Mouse (Mus musculus): ENCODE measurements around the gene Cd300lg.
A peak's percentile ranks its signal among the peaks of the same experiment; 100 is the strongest.

Cd300lg gene

DNA sequence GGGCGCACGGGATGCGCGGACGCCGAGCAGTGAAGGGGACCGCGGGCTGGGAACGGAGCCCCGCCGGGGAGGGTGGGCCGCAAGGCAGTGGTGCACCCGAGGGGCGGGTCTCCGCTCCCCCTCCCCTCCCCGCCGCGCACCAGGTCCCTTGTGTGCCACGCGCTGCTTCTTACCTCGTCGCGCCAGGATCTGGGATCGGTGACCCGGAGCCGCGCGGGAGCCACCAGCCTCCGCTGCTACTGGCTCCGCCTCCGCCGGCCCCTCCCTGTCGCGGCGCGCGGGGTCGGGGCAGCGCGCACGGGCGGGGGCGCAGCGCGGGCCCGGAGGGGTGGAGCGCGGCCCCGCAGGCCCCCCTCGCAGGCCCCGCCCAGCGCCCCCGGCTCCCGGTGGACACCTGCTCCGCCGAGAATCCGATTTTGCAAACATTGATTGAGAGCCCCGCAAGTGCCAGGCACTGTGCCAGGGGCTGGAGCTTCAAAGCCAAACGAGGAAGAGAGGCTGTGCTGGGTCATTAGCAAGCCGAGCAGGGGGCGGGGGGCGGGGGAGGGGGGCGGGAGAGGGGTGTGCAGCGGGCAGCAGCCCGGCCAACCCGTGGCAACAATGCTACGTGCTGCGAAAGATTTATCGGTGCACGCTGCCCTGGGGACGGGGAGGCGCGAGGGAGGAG is 14.5 kb upstream of the Cd300lg start:
- DNase-seq, result peak; percentile 86

DNA sequence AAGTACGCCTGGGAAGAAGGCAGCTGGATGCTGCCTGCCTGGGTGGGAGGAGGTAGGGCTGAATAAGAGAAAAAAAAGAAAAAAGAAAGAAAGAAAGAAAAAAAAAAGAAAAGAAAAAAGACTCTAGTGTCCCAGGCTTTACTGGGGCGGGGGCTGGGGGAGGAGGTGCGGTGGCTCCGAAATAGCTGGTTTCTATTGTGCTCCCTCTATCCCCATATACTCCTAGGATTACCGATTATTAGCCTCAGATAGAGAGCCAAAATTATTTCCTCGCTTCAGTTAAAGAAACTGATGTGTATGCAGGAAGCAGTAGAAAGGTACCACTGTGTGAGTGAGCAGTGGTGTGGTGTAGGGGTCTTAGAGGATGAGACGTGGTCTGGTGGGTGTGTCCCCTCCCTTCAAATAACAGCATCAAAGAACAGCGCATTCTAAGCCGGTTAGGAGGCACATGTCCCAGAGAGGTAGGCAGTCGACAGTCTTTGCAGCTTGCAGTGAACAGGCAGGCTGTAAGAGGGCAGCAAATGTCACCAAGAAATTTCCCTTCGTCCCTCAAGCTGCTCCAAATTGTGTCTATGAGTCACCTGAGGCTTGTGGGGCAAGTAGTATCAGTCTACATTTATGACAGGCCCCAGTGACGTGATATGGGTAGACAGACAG is 13.8 kb upstream of the Cd300lg start:
- DNase-seq, result no peak

DNA sequence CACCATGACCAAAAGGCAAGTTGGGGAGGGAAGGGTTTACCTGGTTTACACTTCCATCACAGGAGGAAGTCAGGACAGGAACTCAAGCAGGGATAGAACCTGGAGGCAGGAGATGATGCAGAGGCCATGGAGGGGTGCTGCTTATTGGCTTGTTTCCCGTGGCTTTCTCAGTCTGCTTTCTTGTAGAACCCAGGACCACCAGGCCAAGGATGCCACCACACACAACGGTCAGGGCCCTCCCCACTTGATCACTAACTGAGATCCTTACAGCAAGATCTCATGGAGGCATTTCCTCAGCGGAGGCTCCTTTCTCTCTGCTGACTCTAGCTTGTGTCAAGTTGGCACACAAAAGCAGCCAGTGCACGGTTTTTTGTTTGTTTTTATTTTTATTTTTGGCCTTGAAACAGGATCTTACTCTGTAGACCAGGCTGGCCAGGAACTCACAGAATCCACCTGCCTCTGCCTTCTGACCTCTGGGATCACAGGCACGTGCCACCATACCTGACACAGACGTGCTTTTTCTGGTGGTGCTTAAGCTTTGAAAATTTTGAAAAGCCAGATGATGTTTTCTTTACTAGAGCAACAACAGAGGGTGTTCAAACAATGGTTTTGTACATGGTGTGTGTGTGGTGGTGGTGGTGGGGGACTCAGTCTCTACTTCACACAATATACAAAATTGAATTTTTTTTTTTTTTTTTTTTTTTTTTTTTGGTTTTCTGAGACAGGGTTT is 13.1 kb upstream of the Cd300lg start, which contains the start of gene Mpp3:
Gene Mpp3, minus strand, starts transcription at position 375 of the 730 bp plus-strand sequence.
- no peak for DNase-seq

DNA sequence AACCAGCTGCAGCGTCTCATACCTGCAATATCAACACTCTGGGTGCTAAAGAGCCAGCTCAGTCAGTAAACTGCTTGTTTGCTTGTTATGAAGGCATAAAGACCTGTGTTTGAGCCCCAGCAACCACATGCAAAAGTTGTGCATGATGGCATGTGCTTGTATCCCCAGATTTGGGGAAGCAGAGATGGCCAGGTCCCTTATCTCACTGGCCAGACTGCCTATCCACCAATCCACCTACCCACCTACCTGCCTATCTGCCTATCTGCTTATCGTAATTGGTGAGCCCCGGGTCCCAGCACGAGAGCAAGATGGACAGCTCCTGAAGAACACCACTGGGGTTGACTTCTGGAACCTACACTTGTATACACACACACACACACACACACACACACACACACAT is 12.0 kb upstream of the Cd300lg start:
- DNase-seq, result no peak

DNA sequence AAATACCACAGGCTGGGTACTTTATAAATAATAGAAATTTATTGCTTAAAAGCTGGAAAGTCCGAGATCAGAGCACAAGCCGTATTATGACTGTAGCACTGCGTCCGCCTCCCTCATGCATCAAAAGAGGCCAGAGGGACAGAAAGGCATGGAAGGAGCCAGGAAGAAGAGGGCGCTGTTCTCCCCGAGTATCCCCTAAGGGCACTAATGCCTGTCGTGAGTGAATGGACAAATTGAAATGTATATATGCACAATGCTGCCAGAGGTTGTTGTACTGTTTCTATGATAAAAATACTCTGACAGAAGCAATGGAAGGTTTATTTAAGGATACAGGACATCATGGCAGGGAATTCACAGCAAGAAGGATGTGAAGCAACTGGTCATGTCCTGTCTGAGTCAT is 11.3 kb upstream of the Cd300lg start:
- DNase-seq, result no peak

DNA sequence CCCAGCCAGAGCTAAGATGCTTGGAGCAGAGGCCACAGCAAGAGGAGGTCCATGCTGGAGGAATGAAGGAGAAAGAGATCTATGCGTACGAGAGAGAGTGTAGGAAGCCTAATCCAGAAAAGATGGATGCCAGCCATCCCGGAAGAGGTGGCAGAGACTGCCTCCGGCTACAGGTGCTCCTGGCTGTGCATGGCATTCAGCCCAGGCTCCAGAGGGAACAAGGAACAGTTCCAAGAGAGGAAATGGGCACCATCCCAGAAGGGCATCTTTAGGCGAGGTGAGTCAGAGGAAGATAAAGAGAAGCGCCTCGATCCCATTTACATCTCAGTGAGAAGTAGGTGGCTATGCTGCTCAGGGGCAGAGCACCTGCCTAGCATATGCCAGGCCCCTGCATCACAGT is 10.2 kb upstream of the Cd300lg start:
- DNase-seq, result peak; percentile 98

DNA sequence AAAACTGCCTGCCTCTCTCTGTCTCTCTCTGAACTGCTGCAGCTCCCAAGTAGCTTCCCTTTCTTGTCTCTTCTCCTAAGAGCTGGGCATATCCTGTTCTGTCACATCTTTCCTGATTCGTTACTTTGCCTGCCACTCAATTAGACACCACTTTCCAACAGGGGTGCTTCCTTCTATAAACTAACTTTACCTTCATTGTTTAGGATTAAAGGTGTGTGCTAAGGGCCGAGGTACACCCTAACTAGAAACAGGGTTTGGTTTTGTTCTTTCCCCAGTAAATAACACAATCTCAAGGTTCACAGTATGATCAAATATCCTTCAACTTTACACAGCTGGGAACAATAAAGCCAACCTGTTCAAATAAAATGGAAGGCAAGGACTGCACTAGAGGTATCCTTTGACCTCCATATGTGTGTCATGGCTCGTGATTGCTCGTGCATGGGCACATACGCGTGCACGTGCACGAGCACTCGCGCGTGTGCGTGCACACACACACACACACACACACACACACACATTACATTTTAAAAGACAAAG is 8.2 kb upstream of the Cd300lg start:
- DNase-seq, result no peak

DNA sequence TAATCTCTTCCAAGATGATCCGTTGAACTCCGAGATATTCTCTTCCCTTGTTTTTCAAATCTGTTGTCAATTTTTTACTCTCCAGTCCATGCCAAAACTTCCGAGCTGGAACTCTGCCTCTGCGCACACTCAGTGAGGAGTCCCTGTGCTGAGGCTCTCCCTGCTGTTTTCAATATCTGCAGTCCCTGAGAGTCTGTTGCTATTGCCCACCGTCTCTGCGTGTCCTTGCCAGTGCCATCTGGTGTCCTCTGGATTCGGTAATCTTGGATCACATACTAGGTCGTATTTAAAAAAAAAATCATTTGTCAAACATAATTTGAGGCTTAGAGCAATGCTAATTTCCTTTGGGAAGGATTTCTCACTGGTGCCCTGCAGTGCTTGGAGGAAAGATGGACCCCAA is 6.4 kb upstream of the Cd300lg start:
- peak; percentile 83 for DNase-seq

DNA sequence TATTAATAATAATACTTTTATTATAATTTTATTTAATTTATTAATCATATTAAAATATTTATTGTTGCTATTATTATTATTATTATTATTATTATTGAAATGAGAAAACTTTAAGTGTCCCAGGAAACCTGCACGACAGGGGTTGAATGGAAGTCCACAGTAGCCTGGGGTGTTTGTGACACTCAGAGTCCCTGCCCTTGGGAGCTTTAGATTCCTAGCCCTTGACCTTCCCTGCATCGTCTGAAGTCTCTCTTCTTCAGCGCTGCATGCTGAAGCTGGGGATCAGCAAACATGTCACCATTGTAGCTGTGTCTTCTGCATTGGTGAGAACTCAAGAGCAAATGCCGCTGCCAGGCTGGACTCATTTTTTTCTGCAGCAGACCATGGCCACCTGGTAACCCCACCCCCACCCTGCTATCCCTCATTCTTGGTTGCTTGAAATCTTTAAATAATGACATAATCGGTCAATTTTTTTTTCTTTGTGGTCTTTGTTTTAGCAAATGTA is 5.8 kb upstream of the Cd300lg start:
- no peak for DNase-seq

DNA sequence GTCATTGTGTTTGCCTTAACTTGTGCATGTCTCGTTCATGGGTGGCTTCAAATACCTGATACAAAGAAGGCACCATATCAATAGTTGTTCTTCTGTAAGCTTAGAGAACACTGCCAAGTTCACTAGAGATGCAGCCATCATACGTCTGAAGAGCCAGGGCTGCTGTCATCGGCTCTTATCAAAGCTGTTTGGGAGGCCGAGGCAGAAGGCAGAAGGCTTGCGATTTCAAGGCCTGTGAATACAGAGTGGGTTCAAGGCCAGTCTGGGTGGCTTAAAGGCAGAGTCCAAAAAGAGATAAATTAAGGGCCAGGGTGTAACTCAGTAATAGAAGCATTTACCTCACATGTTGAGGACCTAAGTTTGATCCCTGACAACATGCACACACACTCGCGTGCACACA is 5.0 kb upstream of the Cd300lg start:
- no peak for DNase-seq

DNA sequence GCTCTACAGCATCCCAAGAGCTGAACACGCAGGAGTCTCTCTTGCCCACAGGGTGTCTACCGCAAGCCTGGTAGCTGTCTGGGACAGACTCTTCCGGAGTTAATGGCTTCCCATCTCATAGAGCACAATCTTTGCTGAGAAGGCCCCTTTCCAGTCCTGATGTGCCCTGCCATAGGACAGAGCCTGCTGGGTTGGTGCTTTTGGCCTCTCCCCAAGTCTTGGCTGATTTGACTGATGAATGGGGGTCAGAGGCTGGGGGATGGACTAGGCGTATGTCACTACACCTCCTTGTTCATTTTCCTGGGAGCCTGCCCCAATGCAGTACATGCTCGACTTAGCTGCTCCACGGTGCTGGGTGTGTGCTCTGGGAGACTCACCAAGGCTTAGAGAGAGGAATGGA is 3.5 kb upstream of the Cd300lg start:
- no peak for DNase-seq

DNA sequence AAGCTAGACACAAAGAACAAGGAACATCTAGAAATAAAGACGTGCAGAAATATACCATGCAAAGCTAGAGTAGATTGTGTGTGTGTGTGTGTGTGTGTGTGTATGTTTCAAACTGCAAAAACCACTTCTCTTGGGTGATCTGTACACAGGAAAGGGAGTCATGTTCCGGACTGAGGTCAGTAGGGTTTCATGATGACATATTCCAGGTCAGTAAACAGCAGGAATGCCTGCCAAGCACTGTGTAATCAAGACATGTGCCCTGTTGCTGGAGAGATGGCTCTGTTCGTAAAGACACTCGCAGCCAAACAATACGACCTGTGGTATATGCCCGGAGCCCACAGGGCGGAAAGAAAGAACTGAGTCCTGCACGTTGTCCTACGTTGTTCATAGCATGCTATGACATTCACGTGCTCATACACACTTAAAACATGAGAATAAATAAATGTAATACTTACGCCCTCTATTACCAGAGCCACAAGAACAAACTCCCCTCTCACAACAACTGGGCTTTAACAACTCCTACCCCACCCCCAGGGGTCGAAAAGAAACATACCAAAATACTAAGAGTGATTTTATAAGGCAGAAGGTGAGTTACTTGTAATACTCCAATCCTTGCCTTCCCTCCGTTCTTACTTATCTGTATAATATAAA is 1.7 kb upstream of the Cd300lg start:
- DNase-seq, result no peak

DNA sequence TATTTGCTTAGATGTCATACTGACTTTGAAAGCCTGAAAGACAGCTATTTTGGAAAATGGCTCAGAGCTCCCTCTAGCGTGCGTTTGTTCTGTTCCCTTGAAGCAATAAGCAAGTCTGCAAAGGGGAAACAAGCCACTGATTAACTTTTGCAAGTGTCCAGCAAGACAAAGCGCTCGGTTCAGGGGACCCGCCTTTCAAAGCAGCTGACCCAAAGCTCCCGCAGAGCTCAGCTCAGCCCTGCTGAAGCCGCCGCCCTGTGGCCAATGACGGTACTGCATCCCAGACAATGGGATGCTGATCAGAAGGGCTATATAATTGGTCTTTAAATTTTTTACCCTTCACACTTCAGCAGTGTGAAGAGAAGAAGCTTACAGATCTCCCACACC is 1.2 kb upstream of the Cd300lg start:
- DNase-seq, result peak; percentile 82

DNA sequence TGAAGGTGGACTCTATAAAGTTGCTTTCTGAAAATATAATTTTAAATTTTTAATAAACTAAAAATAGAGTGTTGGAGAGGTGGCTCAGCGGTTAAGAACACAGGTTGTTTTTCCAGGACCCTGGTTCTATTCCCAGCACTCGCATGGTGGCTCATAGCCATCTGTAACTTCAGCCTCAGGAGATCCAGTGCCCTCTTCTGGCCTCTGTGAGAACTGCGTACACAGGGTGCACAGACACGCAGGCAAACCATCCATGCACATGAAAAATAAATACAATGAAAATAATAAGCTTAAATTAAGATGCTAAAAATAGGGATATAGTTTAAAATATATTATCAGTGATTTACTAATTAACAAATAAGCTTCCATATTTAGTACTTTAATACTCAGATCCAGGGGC is 663 bp upstream of the Cd300lg start:
- no peak for DNase-seq

DNA sequence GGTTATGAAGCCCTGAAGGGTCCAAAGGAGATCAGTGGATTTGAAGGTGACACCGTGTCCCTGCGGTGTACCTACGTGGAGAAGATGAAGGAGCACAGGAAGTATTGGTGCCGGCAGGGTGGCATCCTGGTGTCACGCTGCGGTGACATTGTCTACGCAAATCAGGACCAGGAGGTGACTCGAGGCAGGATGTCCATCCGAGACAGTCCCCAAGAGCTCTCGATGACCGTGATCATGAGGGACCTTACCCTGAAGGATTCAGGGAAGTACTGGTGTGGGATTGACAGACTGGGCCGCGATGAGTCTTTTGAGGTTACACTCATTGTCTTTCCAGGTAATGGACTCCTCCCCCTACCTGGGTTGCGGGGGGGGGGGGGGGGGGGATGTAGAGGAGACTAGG is 1.7 kb downstream of the Cd300lg start:
- no peak for DNase-seq

DNA sequence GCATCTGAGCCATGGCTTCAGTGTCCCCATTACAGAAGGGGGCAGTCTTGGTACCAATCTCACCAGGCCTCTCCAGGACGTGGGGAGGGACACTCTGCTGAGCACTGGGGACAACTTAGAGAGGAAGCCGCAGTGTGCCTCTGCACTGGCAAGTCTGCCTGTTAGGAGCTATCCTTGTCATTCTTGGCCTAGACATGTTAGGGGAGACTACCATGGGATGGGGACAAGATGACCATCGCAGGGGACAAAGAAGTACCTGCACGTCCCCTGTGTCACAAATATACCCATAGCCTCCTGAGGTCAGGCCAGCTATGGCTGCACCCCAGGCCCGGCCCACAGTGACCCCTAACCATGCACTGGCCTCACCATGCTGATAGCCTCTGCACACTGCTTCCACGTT is 2.1 kb downstream of the Cd300lg start:
- no peak for DNase-seq

DNA sequence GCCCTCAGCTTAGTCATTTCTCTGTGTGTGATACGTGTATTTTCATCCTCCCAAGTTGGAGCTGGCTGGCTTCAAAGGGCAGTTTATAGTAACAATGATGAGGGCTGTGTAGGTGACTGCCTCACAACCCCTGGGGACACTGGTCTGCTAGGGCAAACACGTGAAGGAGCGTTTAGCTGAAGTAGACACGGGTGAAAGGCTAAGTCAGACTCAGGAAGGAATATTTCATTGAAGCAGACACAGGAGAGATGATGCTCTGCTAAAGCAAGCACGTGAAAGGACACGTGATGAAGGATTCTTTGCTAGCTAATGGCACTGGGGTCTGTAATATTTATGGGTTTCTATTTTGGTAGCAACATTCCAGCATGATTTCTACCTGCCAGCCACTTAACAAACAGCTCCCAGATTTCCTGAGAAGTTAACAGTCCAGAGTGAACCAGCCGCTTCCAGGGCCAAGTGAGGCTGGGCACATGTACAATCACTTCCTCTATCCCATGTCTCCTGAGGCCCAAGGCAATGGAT is 3.4 kb downstream of the Cd300lg start:
- DNase-seq, result no peak

DNA sequence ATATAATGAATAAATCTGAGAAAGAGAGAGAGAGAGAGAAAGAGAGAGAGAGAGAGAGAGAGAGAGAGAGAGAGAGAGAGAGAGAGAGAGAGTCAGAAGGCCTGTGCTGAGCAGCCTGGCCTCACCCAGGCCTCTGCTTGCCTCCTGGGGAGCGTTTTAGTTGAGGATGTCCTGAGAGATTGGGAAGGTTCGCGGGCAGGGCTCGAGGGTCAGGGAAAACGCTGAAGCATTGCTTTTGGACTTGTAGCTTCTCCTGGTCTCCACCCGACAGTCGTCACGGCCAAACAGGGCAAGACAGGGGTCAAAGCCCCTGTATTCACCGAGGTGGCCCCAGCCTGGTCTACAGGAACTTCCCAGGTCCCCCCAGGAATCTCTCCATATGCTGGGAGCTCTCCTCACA is 5.3 kb downstream of the Cd300lg start:
- DNase-seq, result no peak

DNA sequence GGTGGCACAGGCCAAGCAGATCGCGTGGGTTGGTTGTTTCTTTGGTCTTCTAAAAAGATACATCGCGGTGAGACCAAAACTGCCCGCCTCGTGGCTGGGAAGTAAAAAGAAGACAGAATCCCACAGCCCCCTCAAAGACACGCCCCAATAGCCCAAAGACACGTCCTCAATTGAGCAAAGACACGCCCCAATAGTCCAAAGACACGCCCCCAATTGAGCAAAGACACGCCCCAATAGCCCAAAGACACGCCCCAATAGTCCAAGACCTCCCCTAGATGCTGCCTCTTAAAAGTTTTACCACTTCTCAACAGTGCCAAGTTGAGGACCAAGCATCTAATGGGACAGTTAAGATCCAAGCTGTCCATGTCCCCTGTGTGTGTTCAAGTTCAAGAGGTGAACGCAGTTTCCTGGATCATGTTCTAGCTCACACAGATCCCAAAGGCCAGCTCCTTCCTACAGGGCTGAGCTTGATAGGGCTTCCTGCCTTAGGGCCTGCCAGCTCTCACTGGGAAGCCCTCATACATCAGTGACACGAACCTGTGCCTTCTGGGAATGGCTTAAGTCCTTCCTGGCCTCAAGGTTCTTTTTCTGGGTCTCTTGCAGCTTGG is 8.7 kb downstream of the Cd300lg start:
- DNase-seq, result no peak

DNA sequence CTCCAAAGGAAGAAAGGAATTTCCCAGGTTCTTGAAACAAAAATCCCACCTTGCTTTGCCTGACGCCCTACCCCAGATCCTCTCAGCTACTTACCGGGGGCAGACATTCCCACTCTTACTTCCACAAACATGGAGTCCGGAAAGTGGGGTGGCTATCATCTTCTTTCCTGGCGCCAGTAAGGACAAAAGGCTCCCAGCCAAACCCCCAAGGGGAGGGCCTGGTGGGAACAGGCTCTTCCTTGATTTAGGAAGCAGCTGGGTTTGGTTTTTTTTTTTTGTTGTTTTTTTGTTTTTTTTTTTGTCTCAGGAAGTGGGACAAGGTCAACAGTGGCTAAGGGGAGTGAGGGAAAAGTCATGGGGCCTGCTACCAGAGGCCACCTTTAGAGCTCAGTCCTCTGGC is 10.2 kb downstream of the Cd300lg start:
- no peak for DNase-seq

DNA sequence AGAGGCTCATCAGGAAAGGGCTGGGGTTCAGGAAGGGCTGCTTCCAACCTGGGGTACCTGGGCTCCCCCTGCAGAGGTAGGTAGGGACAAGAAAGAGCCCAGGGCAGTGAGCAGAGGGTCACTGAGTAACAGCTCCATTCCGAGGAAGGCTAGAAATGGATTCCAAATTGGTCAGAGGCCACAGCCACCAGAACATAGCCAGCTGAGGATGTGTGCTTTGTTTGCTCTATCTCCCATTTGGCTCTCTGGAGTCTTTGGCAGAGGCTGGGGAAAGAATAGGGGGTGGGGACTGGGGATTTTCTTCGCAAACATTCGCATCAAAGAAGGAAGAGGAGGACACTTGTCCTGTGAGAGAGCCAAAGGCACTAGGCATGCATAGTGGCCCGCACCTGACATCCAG is 10.6 kb downstream of the Cd300lg start:
- DNase-seq, result no peak

DNA sequence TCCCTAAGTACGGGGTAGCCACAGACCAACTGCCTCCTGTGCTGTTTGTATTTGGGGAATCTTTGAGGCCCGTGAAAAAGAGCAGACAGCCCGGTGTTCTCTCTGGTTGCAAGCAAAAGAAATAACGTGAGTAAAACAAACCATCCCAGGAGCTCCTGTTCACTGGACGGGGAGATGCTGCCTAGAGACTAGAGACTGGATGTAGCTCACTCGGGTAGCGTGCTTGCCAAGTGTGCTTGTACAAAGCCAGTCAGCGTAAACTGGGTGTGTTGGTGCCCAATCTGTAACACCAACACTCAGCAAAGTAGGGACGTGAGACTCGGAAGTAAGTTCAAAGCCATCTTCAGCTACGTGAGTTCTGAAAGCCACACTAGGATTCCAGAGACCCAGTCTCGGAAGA is 11.4 kb downstream of the Cd300lg start:
- DNase-seq, result no peak

DNA sequence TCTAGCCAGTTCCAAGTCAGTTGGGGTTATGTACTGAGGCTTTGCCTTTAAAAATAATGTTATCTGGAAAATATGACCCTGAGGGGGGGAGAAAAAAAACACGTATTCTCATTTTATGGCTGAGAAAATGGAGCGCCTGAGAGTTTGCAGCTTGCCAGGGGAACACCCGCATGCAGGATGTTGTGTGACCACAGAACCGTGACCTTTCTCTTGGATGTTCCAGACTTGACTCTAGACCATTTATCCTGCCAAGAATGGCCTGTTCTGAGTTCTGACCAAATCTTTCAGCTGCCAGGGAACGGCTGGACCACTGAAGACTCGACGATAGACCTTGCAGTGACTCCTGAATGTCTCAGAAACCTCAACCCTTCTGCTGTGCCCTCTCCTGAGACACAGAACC is 11.9 kb downstream of the Cd300lg start:
- DNase-seq, result no peak
